Mouse (Mus musculus): ENCODE results near the gene Lor. TPM values are rescaled to one million over a fixed set of nuclear protein-coding genes. Genes with fewer than 3 reads are reported as not detected.

The Lor gene
- polyA plus RNA-seq (2014; fragmentation: Nextera tagmentation; extraction: Ambion mirVana): 0.31 and 1.00 TPM in 2 replicates

DNA sequence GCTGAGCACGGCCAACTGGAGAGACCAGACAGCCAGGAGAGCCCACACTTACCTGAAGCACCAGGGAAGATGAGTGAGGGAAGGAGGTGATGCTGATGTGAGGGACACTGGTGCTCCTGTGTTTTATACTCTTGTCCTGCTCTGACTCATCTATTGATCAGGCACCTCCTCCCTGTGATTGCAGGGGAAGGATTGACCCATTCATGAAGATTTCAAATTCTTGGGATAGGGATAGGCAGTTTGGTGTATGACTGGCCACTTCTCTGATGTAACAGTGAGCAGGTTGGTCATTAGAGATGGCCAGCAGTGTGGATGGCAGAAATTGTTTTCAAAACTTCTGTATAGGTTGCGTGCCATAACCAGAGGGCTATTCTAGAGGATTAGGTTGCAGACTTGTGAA lies at the start of gene Lor:
Gene Lor (minus strand): TSS at position 101 of the 400 bp plus-strand sequence.
- Histone ChIP-seq H3K9ac (ENCODE audit: low read depth, low read length) (no peak within 1 kb of the TSS), H3K9me3 (replicated peaks; ENCODE audit: control insufficient read depth, low read length) (no peaks in the 10 kb centered on the region), H3K27ac (ENCODE audit: low read depth, low read length) (no peak within 1 kb of the TSS), H3K27me3 (ENCODE audit: control insufficient read depth, insufficient read depth, low read length) (peaks cover 23% of the 10 kb centered on the region), H3K4me3 (ENCODE audit: low read depth, low read length) (peak within 1 kb of the TSS; percentile 71), H3K4me1 (ENCODE audit: control insufficient read depth, insufficient read depth, low read length) (no peaks in the 10 kb centered on the region), H3K4me2 (peak within 1 kb of the TSS; percentile 94), H3K36me3 (ENCODE audit: control insufficient read depth, insufficient read depth, low read length) (no peaks in the 10 kb centered on the region)
- 80% methylated on average over 2 of the region's 2 CpGs for WGBS (ENCODE audit: insufficient replicate concordance)
- no peak for ATAC-seq (replicated peaks; ENCODE audit: insufficient number of reproducible peaks, low FRiP score, low TSS enrichment)

GRCm38 (mm10) chr3:92123847-92124246 lies 40.9 kb upstream of the Lor start, which contains the start of gene Prr9:
Prr9 (minus strand) TSS chr3:92123947.
- no peaks in the 10 kb centered on the region for H3K36me3 ChIP-seq (ENCODE audit: control insufficient read depth, insufficient read depth, low read length)
- WGBS (ENCODE audit: insufficient replicate concordance): 77% methylated on average over 5 of the region's 5 CpGs
- no peaks in the 10 kb centered on the region for H3K4me1 ChIP-seq (ENCODE audit: control insufficient read depth, insufficient read depth, low read length)
- H3K27ac ChIP-seq (ENCODE audit: low read depth, low read length): no peak within 1 kb of the TSS
- H3K9me3 ChIP-seq (replicated peaks; ENCODE audit: control insufficient read depth, low read length): no peaks in the 10 kb centered on the region
- no peak within 1 kb of the TSS for H3K4me2 ChIP-seq
- H3K4me3 ChIP-seq (ENCODE audit: low read depth, low read length): no peak within 1 kb of the TSS
- no peak within 1 kb of the TSS for H3K9ac ChIP-seq (ENCODE audit: low read depth, low read length)
- ATAC-seq (replicated peaks; ENCODE audit: insufficient number of reproducible peaks, low FRiP score, low TSS enrichment): no peak
- H3K27me3 ChIP-seq (ENCODE audit: control insufficient read depth, insufficient read depth, low read length): no peaks in the 10 kb centered on the region

GRCm38 (mm10) chr3:92120902-92121301 lies 38.0 kb upstream of the Lor start:
- H3K9ac ChIP-seq (ENCODE audit: low read depth, low read length): no peak overlapping the region
- no peaks in the 10 kb centered on the region for H3K9me3 ChIP-seq (replicated peaks; ENCODE audit: control insufficient read depth, low read length)
- no peaks in the 10 kb centered on the region for H3K36me3 ChIP-seq (ENCODE audit: control insufficient read depth, insufficient read depth, low read length)
- H3K4me3 ChIP-seq (ENCODE audit: low read depth, low read length): no peak overlapping the region
- no peak overlapping the region for H3K27ac ChIP-seq (ENCODE audit: low read depth, low read length)
- 77% methylated on average over 3 of the region's 3 CpGs for WGBS (ENCODE audit: insufficient replicate concordance)
- H3K4me1 ChIP-seq (ENCODE audit: control insufficient read depth, insufficient read depth, low read length): no peaks in the 10 kb centered on the region
- no peaks in the 10 kb centered on the region for H3K27me3 ChIP-seq (ENCODE audit: control insufficient read depth, insufficient read depth, low read length)
- no peak overlapping the region for H3K4me2 ChIP-seq
- no peak for ATAC-seq (replicated peaks; ENCODE audit: insufficient number of reproducible peaks, low FRiP score, low TSS enrichment)

DNA sequence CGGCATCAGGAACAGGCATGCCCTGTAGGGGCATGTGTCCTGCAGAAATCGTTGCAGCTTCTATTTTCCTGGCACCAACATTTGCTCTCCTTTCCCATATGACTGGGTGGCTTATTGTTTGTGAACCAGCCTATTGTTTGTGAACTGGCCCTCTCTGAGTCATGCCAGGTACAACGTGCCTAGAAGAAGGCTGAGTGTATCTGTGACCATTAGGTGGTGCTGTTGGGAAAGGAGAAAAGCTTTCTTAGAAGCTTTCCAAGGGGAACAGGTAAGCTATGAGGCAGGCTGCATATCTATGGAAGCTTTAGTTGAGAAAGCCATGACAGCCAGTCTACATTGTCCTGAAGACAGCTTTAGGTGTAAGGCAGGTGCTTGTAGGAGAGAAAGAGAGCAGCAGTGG lies 35.0 kb upstream of the Lor start:
- Histone ChIP-seq H3K4me1 (ENCODE audit: control insufficient read depth, insufficient read depth, low read length) (no peaks in the 10 kb centered on the region), H3K4me2 (no peak overlapping the region), H3K9ac (ENCODE audit: low read depth, low read length) (no peak overlapping the region), H3K27ac (ENCODE audit: low read depth, low read length) (no peak overlapping the region), H3K36me3 (ENCODE audit: control insufficient read depth, insufficient read depth, low read length) (no peaks in the 10 kb centered on the region), H3K27me3 (ENCODE audit: control insufficient read depth, insufficient read depth, low read length) (no peaks in the 10 kb centered on the region), H3K4me3 (ENCODE audit: low read depth, low read length) (no peak overlapping the region), H3K9me3 (replicated peaks; ENCODE audit: control insufficient read depth, low read length) (no peaks in the 10 kb centered on the region)
- WGBS (ENCODE audit: insufficient replicate concordance): 28% methylated on average over 3 of the region's 3 CpGs
- no peak for ATAC-seq (replicated peaks; ENCODE audit: insufficient number of reproducible peaks, low FRiP score, low TSS enrichment)

GRCm38 (mm10) chr3:92111526-92111925 lies 28.6 kb upstream of the Lor start:
- H3K36me3 ChIP-seq (ENCODE audit: control insufficient read depth, insufficient read depth, low read length): no peaks in the 10 kb centered on the region
- no peak overlapping the region for H3K27ac ChIP-seq (ENCODE audit: low read depth, low read length)
- no peak overlapping the region for H3K9ac ChIP-seq (ENCODE audit: low read depth, low read length)
- H3K9me3 ChIP-seq (replicated peaks; ENCODE audit: control insufficient read depth, low read length): no peaks in the 10 kb centered on the region
- no peak for ATAC-seq (replicated peaks; ENCODE audit: insufficient number of reproducible peaks, low FRiP score, low TSS enrichment)
- H3K27me3 ChIP-seq (ENCODE audit: control insufficient read depth, insufficient read depth, low read length): no peaks in the 10 kb centered on the region
- H3K4me3 ChIP-seq (ENCODE audit: low read depth, low read length): no peak overlapping the region
- no peaks in the 10 kb centered on the region for H3K4me1 ChIP-seq (ENCODE audit: control insufficient read depth, insufficient read depth, low read length)
- no peak overlapping the region for H3K4me2 ChIP-seq

DNA sequence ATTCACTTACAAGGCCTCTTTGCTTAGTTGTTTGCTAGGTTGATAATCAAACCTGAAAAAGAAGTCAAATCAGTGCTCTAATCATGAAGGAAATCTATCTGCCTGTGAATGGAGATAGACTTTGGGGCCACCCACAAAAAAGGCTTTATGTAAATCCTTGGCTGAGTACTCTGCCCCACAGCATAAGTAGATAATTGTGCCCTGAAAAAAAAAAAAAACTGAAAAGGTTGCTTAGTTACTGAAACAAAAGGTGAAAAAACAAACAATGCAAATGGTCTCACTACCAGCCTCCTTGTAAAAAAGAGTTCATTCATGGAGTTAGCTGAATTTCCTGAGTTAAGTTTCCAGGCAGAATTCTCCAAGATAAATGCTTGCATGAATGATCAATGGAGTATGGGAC lies 27.8 kb upstream of the Lor start:
- H3K4me3 ChIP-seq (ENCODE audit: low read depth, low read length): no peak overlapping the region
- no peaks in the 10 kb centered on the region for H3K27me3 ChIP-seq (ENCODE audit: control insufficient read depth, insufficient read depth, low read length)
- H3K9ac ChIP-seq (ENCODE audit: low read depth, low read length): no peak overlapping the region
- no peaks in the 10 kb centered on the region for H3K9me3 ChIP-seq (replicated peaks; ENCODE audit: control insufficient read depth, low read length)
- no peak overlapping the region for H3K27ac ChIP-seq (ENCODE audit: low read depth, low read length)
- H3K4me1 ChIP-seq (ENCODE audit: control insufficient read depth, insufficient read depth, low read length): no peaks in the 10 kb centered on the region
- no peak overlapping the region for H3K4me2 ChIP-seq
- no peaks in the 10 kb centered on the region for H3K36me3 ChIP-seq (ENCODE audit: control insufficient read depth, insufficient read depth, low read length)
- no peak for ATAC-seq (replicated peaks; ENCODE audit: insufficient number of reproducible peaks, low FRiP score, low TSS enrichment)

- H3K9me3 ChIP-seq (replicated peaks; ENCODE audit: control insufficient read depth, low read length): no peaks in the 10 kb centered on the region
- ATAC-seq (replicated peaks; ENCODE audit: insufficient number of reproducible peaks, low FRiP score, low TSS enrichment): 0 out of 2 replicates have a peak, but pooled peaks have one; percentile 55
These were observed 23.6 kb upstream of the Lor start for GRCm38 (mm10) chr3:92106582-92106981.

DNA sequence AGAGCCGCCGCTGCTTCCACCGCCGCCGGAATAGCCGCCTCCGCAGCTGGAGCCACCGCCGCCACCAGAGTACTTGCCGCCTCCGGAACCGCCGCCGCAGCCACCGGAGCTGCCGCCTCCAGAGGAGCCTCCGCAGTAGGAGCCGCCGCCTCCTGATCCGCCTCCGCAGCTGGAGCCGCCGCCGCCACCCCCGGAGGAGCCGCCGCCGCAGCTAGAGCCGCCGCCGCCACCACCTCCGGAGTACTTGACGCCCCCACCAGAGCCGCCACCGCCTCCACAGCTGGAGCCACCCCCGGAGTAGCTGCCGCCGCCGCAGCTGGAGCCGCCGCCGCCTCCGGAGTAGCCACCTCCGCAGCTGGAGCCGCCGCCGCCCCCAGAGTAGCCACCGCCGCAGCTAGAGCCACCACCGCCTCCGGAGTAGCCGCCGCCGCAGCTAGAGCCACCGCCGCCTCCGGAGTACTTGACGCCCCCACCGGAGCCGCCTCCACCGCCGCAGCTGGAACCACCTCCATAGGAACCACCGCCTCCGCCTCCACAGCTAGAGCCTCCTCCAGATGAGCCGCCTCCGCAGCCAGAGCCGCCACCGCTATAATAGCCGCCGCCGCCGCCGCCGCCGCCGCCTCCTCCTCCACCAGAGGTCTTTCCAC lies 1.5 kb downstream of the Lor start:
- H3K4me2 ChIP-seq: peak overlapping the region; percentile 94
- H3K4me1 ChIP-seq (ENCODE audit: control insufficient read depth, insufficient read depth, low read length): no peaks in the 10 kb centered on the region
- peak overlapping the region; percentile 73 for H3K9ac ChIP-seq (ENCODE audit: low read depth, low read length)
- H3K27ac ChIP-seq (ENCODE audit: low read depth, low read length): peak overlapping the region; percentile 7; the same call in 1 of the 2 replicates
- H3K36me3 ChIP-seq (ENCODE audit: control insufficient read depth, insufficient read depth, low read length): no peaks in the 10 kb centered on the region
- peak; percentile 62 for ATAC-seq (replicated peaks; ENCODE audit: insufficient number of reproducible peaks, low FRiP score, low TSS enrichment)
- peak overlapping the region; percentile 71 for H3K4me3 ChIP-seq (ENCODE audit: low read depth, low read length)
- WGBS (ENCODE audit: insufficient replicate concordance): under 1% methylated on average over 53 of the region's 76 CpGs
- no peaks in the 10 kb centered on the region for H3K9me3 ChIP-seq (replicated peaks; ENCODE audit: control insufficient read depth, low read length)
- H3K27me3 ChIP-seq (ENCODE audit: control insufficient read depth, insufficient read depth, low read length): peaks cover 23% of the 10 kb centered on the region

More at GRCm38 (mm10) chr3:92106582-92106981, 23.6 kb upstream of the Lor start:
- whole genome bisulfite sequencing (ENCODE audit: insufficient replicate concordance): 14% methylated on average over 6 of the region's 6 CpGs
- Histone ChIP-seq H3K27me3 (ENCODE audit: control insufficient read depth, insufficient read depth, low read length) (no peaks in the 10 kb centered on the region), H3K4me1 (ENCODE audit: control insufficient read depth, insufficient read depth, low read length) (no peaks in the 10 kb centered on the region), H3K4me2 (no peak overlapping the region), H3K36me3 (ENCODE audit: control insufficient read depth, insufficient read depth, low read length) (no peaks in the 10 kb centered on the region), H3K27ac (ENCODE audit: low read depth, low read length) (no peak overlapping the region), H3K4me3 (ENCODE audit: low read depth, low read length) (no peak overlapping the region), H3K9ac (ENCODE audit: low read depth, low read length) (no peak overlapping the region)
